Mouse (Mus musculus): ENCODE measurements around the gene Kcnk4.

Kcnk4 gene

GRCm38 (mm10) chr19:6892512-6892911, 41.8 kb downstream of the Kcnk4 start:
- DNase-seq (ENCODE audit: low read depth, low spot score): no peak

GRCm38 (mm10) chr19:6877965-6878364, 56.4 kb downstream of the Kcnk4 start:
- DNase-seq (ENCODE audit: low read depth, low spot score): no peak

- DNase-seq (ENCODE audit: low read depth, low spot score): no peak
Measured at GRCm38 (mm10) chr19:6876799-6877198, 57.5 kb downstream of the Kcnk4 start.

- no peak for DNase-seq (ENCODE audit: low read depth, low spot score)
Measured at GRCm38 (mm10) chr19:6875834-6876233, 58.5 kb downstream of the Kcnk4 start.

- no peak for DNase-seq (ENCODE audit: low read depth, low spot score)
Measured at GRCm38 (mm10) chr19:6874257-6874656, 60.1 kb downstream of the Kcnk4 start.
